Mouse (Mus musculus) liver, postnatal 0 days (tissue): ENCODE measurements around the gene Clybl.

Experiments
- CTCF ChIP-seq: sonication (generic); IDR thresholded peaks from 2 replicates; pipeline ENCODE4 v1.5.1; 2016; ENCODE audit warnings: antibody characterized with exemption, low read depth
- EP300 ChIP-seq: IDR thresholded peaks from 2 replicates; pipeline ENCODE4 v1.6.1; 2016; ENCODE audit warnings: antibody characterized with exemption, low read depth, mild to moderate bottlenecking

DNA sequence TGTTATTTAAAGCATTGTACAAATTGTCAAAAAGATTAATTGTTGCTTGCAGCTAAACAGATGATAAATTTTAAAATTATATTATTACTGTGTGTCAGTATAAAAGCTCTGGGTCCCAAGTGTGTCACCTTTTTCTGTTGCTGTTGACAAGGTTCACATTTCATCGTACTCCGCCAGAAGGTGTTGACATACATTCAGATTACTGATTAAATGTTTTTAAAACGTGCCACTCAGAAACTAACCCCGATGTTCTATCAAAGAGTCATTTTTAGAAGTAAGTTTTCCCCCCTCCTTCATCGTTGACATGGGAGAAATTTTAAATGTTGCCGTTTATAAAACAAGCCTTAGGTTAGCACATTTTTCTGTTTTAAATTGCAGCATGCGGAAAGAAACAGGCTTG, 83.7 kb downstream of the Clybl start:
- TF ChIP-seq CTCF (no peak), EP300 (no peak)
